Mouse (Mus musculus) MEL (cell line): ENCODE measurements around the gene Dcakd. TPM values are rescaled to one million over a fixed set of nuclear protein-coding genes. Genes with fewer than 3 reads are reported as not detected.

Experiments
- DNase-seq: peaks from one replicate; pipeline ENCODE4 v3.0.0; 2011; ENCODE audit warnings: low read depth, low spot score
- H3K27ac ChIP-seq: 2 replicates; pipeline ENCODE4 v1.5.1; 2012; ENCODE audit warnings: low read depth, mild to moderate bottlenecking, control low read depth, low read length, moderate library complexity; ENCODE audit not compliant: control insufficient read depth
- H3K27me3 ChIP-seq, 2 experiments: fragments of 150-350 bp in 1 of 2; sonication (generic) in 1 of 2; 2 replicates each; pipeline ENCODE4 v1.6.1; 2012; ENCODE audit warnings: low read length in 2 of 2, mild to moderate bottlenecking in 2 of 2, improper control_type of control experiment in 1 of 2, moderate library complexity in 1 of 2; ENCODE audit not compliant: insufficient read depth in 2 of 2, control insufficient read depth in 1 of 2
- H3K36me3 ChIP-seq, 2 experiments: 2 replicates each; pipeline ENCODE4 v1.6.1; 2012 to 2014; ENCODE audit warnings: low read length in 2 of 2, improper control_type of control experiment in 1 of 2, inconsistent platforms in 1 of 2, mild to moderate bottlenecking in 1 of 2; ENCODE audit not compliant: insufficient read depth in 2 of 2, control insufficient read depth in 1 of 2
- H3K4me1 ChIP-seq, 2 experiments: fragments of 150-350 bp in 1 of 2; sonication (generic) in 1 of 2; 2 replicates each; pipeline ENCODE4 v1.6.1; 2012; ENCODE audit warnings: low read length in 2 of 2, improper control_type of control experiment in 1 of 2, mild to moderate bottlenecking in 1 of 2; ENCODE audit not compliant: insufficient read depth in 2 of 2, control insufficient read depth in 1 of 2
- H3K4me3 ChIP-seq, 2 experiments: fragments of 150-350 bp in 1 of 2; sonication (generic) in 1 of 2; 2 replicates each; pipeline ENCODE4 v1.5.1; 2012; ENCODE audit warnings: low read depth in 2 of 2, low read length in 2 of 2, mild to moderate bottlenecking in 2 of 2, moderate library complexity in 2 of 2, control low read depth in 1 of 2, improper control_type of control experiment in 1 of 2; ENCODE audit not compliant: control insufficient read depth in 1 of 2, insufficient read depth in 1 of 2
- H3K79me2 ChIP-seq: 2 replicates; pipeline ENCODE4 v1.6.1; 2012; ENCODE audit warnings: mild to moderate bottlenecking, low read length, moderate library complexity; ENCODE audit not compliant: control insufficient read depth, poor library complexity, insufficient read depth
- H3K9ac ChIP-seq: 2 replicates; pipeline ENCODE4 v1.6.1; 2012; ENCODE audit warnings: low read depth, mild to moderate bottlenecking, control low read depth, low read length, moderate library complexity; ENCODE audit not compliant: control insufficient read depth, poor library complexity, severe bottlenecking
- H3K9me3 ChIP-seq: fragments of 150-350 bp; sonication (generic); replicated peaks from 2 replicates; pipeline ENCODE4 v1.6.1; 2012; ENCODE audit warnings: mild to moderate bottlenecking, low read length, improper control_type of control experiment, moderate library complexity; ENCODE audit not compliant: insufficient read depth
- CHD1 ChIP-seq: IDR thresholded peaks from 2 replicates; pipeline ENCODE4 v1.6.1; 2012; ENCODE audit warnings: low read depth, mild to moderate bottlenecking, inconsistent platforms, low read length, improper control_type of control experiment
- CTCF ChIP-seq, 3 experiments: IDR thresholded peaks in 2 of 3; conservative IDR thresholded peaks in 1 of 3; 2 replicates each; pipeline ENCODE4 v1.5.1; 2011 to 2012; ENCODE audit warnings: low read length in 3 of 3, low read depth in 2 of 3, mild to moderate bottlenecking in 2 of 3, improper control_type of control experiment in 1 of 3, inconsistent platforms in 1 of 3, mixed read lengths in 1 of 3, moderate library complexity in 1 of 3; ENCODE audit not compliant: control insufficient read depth in 1 of 3, insufficient read depth in 1 of 3, poor library complexity in 1 of 3, severe bottlenecking in 1 of 3
- E2F4 ChIP-seq: IDR thresholded peaks from 2 replicates; pipeline ENCODE4 v1.6.1; 2011; ENCODE audit warnings: low read depth, low read length, improper control_type of control experiment, borderline replicate concordance
- EP300 ChIP-seq, 2 experiments: IDR thresholded peaks; 2 replicates each; pipeline ENCODE4 v1.6.1; 2011; ENCODE audit warnings: improper control_type of control experiment in 2 of 2, low read length in 2 of 2, low read depth in 1 of 2, mild to moderate bottlenecking in 1 of 2
- ETS1 ChIP-seq: IDR thresholded peaks from 2 replicates; pipeline ENCODE4 v1.6.1; 2012; ENCODE audit warnings: low read depth, mild to moderate bottlenecking, inconsistent platforms, low read length, improper control_type of control experiment, moderate library complexity
- GABPA ChIP-seq: IDR thresholded peaks from 2 replicates; pipeline ENCODE4 v1.6.1; 2012; ENCODE audit warnings: low read depth, mild to moderate bottlenecking, inconsistent platforms, low read length, improper control_type of control experiment, moderate library complexity
- GATA1 ChIP-seq: IDR thresholded peaks from 2 replicates; pipeline ENCODE4 v1.6.1; 2011; ENCODE audit warnings: low read depth, low read length, improper control_type of control experiment
- MAFK ChIP-seq: IDR thresholded peaks from 2 replicates; pipeline ENCODE4 v1.6.1; 2011; ENCODE audit warnings: low read depth, mild to moderate bottlenecking, low read length, improper control_type of control experiment, borderline replicate concordance
- MAX ChIP-seq: IDR thresholded peaks from 2 replicates; pipeline ENCODE4 v1.6.1; 2011; ENCODE audit warnings: low read length, improper control_type of control experiment
- MXI1 ChIP-seq: IDR thresholded peaks from 2 replicates; pipeline ENCODE4 v1.6.1; 2011; ENCODE audit warnings: mild to moderate bottlenecking, low read depth, low read length, improper control_type of control experiment
- MYB ChIP-seq: IDR thresholded peaks from 2 replicates; pipeline ENCODE4 v1.6.1; 2011; ENCODE audit warnings: mild to moderate bottlenecking, low read depth, low read length, improper control_type of control experiment
- NELFE ChIP-seq: IDR thresholded peaks from 2 replicates; pipeline ENCODE4 v1.6.1; 2011; ENCODE audit warnings: low read depth, low read length, improper control_type of control experiment
- NRF1 ChIP-seq: IDR thresholded peaks from 2 replicates; pipeline ENCODE4 v1.6.1; 2014; ENCODE audit warnings: low read depth, mild to moderate bottlenecking, inconsistent platforms, low read length, improper control_type of control experiment, moderate library complexity; ENCODE audit not compliant: poor library complexity, insufficient read depth, severe bottlenecking
- POLR2A ChIP-seq, 2 experiments: IDR thresholded peaks; 2 replicates each; pipeline ENCODE4 v1.6.1; 2011 to 2012; ENCODE audit warnings: low read length in 2 of 2, mild to moderate bottlenecking in 2 of 2, control low read depth in 1 of 2, improper control_type of control experiment in 1 of 2, low read depth in 1 of 2, moderate library complexity in 1 of 2; ENCODE audit not compliant: control insufficient read depth in 1 of 2, insufficient read depth in 1 of 2, poor library complexity in 1 of 2
- POLR2AphosphoS5 ChIP-seq: IDR thresholded peaks from 2 replicates; pipeline ENCODE4 v1.6.1; 2012; ENCODE audit warnings: low read depth, borderline replicate concordance, mild to moderate bottlenecking, inconsistent platforms, low read length, moderate library complexity, mixed read lengths
- TAL1 ChIP-seq: IDR thresholded peaks from 2 replicates; pipeline ENCODE4 v1.6.1; 2012; ENCODE audit warnings: mild to moderate bottlenecking, inconsistent platforms, low read length, moderate library complexity, mixed read lengths
- TBP ChIP-seq: IDR thresholded peaks from 2 replicates; pipeline ENCODE4 v1.8.0; 2011; ENCODE audit warnings: low read depth, low read length, improper control_type of control experiment
- UBTF ChIP-seq: IDR thresholded peaks from 2 replicates; pipeline ENCODE4 v1.6.1; 2012; ENCODE audit warnings: low read depth, mild to moderate bottlenecking, inconsistent platforms, low read length, improper control_type of control experiment, moderate library complexity, borderline replicate concordance; ENCODE audit not compliant: insufficient read depth
- ZKSCAN1 ChIP-seq: IDR thresholded peaks from 2 replicates; pipeline ENCODE4 v1.6.1; 2012; ENCODE audit warnings: low read depth, mild to moderate bottlenecking, inconsistent platforms, low read length, improper control_type of control experiment, moderate library complexity
- ZNF384 ChIP-seq: IDR thresholded peaks from 2 replicates; pipeline ENCODE4 v1.6.1; 2012; ENCODE audit warnings: low read depth, mild to moderate bottlenecking, inconsistent platforms, low read length, improper control_type of control experiment
- polyA plus RNA-seq, 2 experiments: library from polyadenylated mRNA; stranded (reverse) in 1 of 2; unstranded in 1 of 2; fragments of >175 nt in 1 of 2; fragments of >200 nt in 1 of 2; gene quantifications; 2 replicates each; pipeline versions ENCODE4 v1.2.1 to v1.2.4; 2012; ENCODE audit warnings: low replicate concordance in 2 of 2, low read depth in 1 of 2; ENCODE audit not compliant: insufficient read length in 2 of 2, insufficient read depth in 1 of 2, missing spikeins in 1 of 2
- total RNA-seq: library from RNA; depleted of rRNA; stranded (reverse); fragments of 300-350 nt; gene quantifications from 2 replicates; pipeline ENCODE4 v1.2.3, GENCODE M21; 2012

The Dcakd gene
- total and polyA plus RNA-seq, 3 experiments = 15.6 to 112 (median 82.3) TPM

- Histone ChIP-seq H3K4me3 (no peak overlapping the region), H3K4me1 (peaks cover 0 to 3% of the 10 kb centered on the region in 2 experiments; a peak in 1 of 4 replicates), H3K9ac (no peak overlapping the region), H3K9me3 (no peaks in the 10 kb centered on the region), H3K79me2 (no peaks in the 10 kb centered on the region), H3K27ac (no peak overlapping the region), H3K36me3 (peaks cover 0 to 3% of the 10 kb centered on the region in 2 experiments; a peak in 1 of 4 replicates), H3K27me3 (no peaks in the 10 kb centered on the region)
- TF ChIP-seq POLR2AphosphoS5 (no peak), CHD1 (no peak), CTCF (IDR thresholded peaks at IDR 0.05 in 2 of 3, conservative IDR thresholded peaks at IDR 0.05 in 1 of 3; ENCODE audit: control insufficient read depth in 1 of 3, insufficient read depth in 1 of 3, low read depth in 2 of 3, low read length in 3 of 3, poor library complexity in 1 of 3, severe bottlenecking in 1 of 3) (no peak), MYB (no peak), EP300 (IDR thresholded peaks at IDR 0.05; ENCODE audit: low read depth in 1 of 2, low read length in 2 of 2) (no peak), NRF1 (no peak), MAX (no peak), ZNF384 (no peak), TBP (no peak), POLR2A (IDR thresholded peaks at IDR 0.05; ENCODE audit: control insufficient read depth in 1 of 2, insufficient read depth in 1 of 2, low read depth in 1 of 2, low read length in 2 of 2, poor library complexity in 1 of 2) (no peak), UBTF (no peak), NELFE (no peak), MXI1 (no peak), TAL1 (no peak), ZKSCAN1 (no peak), GATA1 (no peak), ETS1 (no peak), MAFK (no peak), GABPA (no peak), E2F4 (no peak)
- DNase-seq = no peak
These were observed 21.7 kb downstream of the Dcakd start for GRCm38 (mm10) chr11:103006286-103007000.
